Mouse (Mus musculus) limb, embryonic 14.5 days (tissue): ENCODE measurements around the gene Cpa3. TPM values are rescaled to one million over a fixed set of nuclear protein-coding genes. Genes with fewer than 3 reads are reported as not detected.

ENCODE experiments used
- ATAC-seq: fragments of 200-750 bp; cut with Nextera tagmentation; 2 replicates; pipeline ENCODE4 v1.8.0; 2017; ENCODE audit warnings: low read depth, moderate number of reproducible peaks, moderate TSS enrichment; ENCODE audit not compliant: low FRiP score
- DNase-seq: peaks from one replicate; pipeline ENCODE4 v3.0.0-alpha.2; 2015; ENCODE audit warnings: low spot score
- H3K27ac ChIP-seq: fragments of 300-500 bp; sonication (generic); replicated peaks from 2 replicates; pipeline ENCODE4 v1.5.1; 2014; ENCODE audit warnings: low read depth, mild to moderate bottlenecking, low read length, moderate library complexity, mixed read lengths
- H3K27me3 ChIP-seq: fragments of 300-500 bp; sonication (generic); 2 replicates; pipeline ENCODE4 v1.6.1; 2014; ENCODE audit warnings: low read length, mixed read lengths; ENCODE audit not compliant: control insufficient read depth, insufficient read depth
- H3K36me3 ChIP-seq: fragments of 300-500 bp; sonication (generic); 2 replicates; pipeline ENCODE4 v1.6.1; 2014; ENCODE audit warnings: mild to moderate bottlenecking, low read length, moderate library complexity, mixed read lengths; ENCODE audit not compliant: control insufficient read depth, insufficient read depth
- H3K4me1 ChIP-seq: fragments of 300-500 bp; sonication (generic); 2 replicates; pipeline ENCODE4 v1.6.1; 2014; ENCODE audit warnings: antibody characterized with exemption, low read length, mixed read lengths; ENCODE audit not compliant: control insufficient read depth, insufficient read depth
- H3K4me2 ChIP-seq: fragments of 300-500 bp; sonication (generic); replicated peaks from 2 replicates; pipeline ENCODE4 v1.6.1; 2014; ENCODE audit warnings: low read depth, mild to moderate bottlenecking, low read length, moderate library complexity; ENCODE audit not compliant: severe bottlenecking
- H3K4me3 ChIP-seq: fragments of 300-500 bp; sonication (generic); replicated peaks from 2 replicates; pipeline ENCODE4 v1.5.1; 2014; ENCODE audit warnings: low read length
- H3K9ac ChIP-seq: fragments of 300-500 bp; sonication (generic); 2 replicates; pipeline ENCODE4 v1.6.1; 2014; ENCODE audit warnings: mild to moderate bottlenecking, low read depth, low read length, moderate library complexity; ENCODE audit not compliant: severe bottlenecking
- H3K9me3 ChIP-seq: fragments of 300-500 bp; sonication (generic); 2 replicates; pipeline ENCODE4 v1.6.1; 2016; ENCODE audit warnings: low read length; ENCODE audit not compliant: control insufficient read depth
- POLR2A ChIP-seq: fragments of 200-500 bp; IDR thresholded peaks from 2 replicates; pipeline ENCODE4 v1.8.0; 2012; ENCODE audit warnings: inconsistent platforms, mild to moderate bottlenecking, moderate library complexity, borderline replicate concordance; ENCODE audit not compliant: insufficient read depth, insufficient read length; ENCODE audit errors: extremely low read depth
- WGBS: fragments of 180-500 bp; shearing (Covaris S2); extraction: QIAGEN DNeasy Blood & Tissue Kit; methylation state at CpG from one replicate; pipeline ENCODE4 v1.1.7; 2014; 5-methylcytosine and 5-hydroxymethylcytosine counted together
- polyA plus RNA-seq, 2 experiments: library from polyadenylated mRNA; depleted of rRNA in 1 of 2; stranded (reverse) in 1 of 2; unstranded in 1 of 2; fragments of >200 nt; fragmentation: Nextera tagmentation in 1 of 2; extraction: Ambion mirVana in 1 of 2; gene quantifications; 2 replicates each; pipeline versions ENCODE4 v1.2.1 to v1.2.3; 2012 to 2014

Gene Cpa3
- polyA plus RNA-seq (2012; rRNA removed): 69.3 and 82.2 TPM in 2 replicates
- 126 and 177 TPM in 2 replicates for polyA plus RNA-seq (2014; fragmentation: Nextera tagmentation; extraction: Ambion mirVana)

DNA sequence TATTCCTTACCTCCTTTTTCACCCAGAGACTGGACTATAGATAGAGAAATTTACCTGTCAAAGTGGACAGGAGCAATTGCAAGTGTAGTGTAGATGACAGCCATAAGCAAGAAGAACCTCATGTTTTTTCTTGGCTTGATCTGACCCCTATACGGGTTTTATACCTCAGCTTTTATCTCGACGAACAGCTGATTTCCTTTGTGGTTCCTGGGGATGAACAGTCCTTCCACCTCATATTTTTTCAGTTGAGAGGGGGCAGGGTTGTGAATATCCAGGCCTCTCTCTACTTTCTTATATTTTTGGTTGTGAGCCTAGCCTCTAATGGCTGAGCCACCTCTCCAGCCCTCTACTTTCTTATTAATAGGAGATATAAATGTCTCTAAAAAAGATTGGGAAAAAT lies at the start of gene Cpa3:
Gene Cpa3, minus strand, starts transcription at position 132 of the 400 bp plus-strand sequence.
- DNase-seq: no peak
- no peak within 1 kb of the TSS for H3K4me2 ChIP-seq
- WGBS: 83% methylated on average over 3 of the region's 3 CpGs

GRCm38 (mm10) chr3:20291370-20291769 lies 49.4 kb upstream of the Cpa3 start:
- Histone ChIP-seq H3K9me3 (no peaks in the 10 kb centered on the region), H3K4me3 (no peak overlapping the region), H3K4me1 (no peaks in the 10 kb centered on the region), H3K27me3 (no peaks in the 10 kb centered on the region), H3K36me3 (no peaks in the 10 kb centered on the region), H3K9ac (no peak overlapping the region), H3K27ac (no peak overlapping the region), H3K4me2 (no peak overlapping the region)
- DNase-seq: no peak
- ATAC-seq: no peak
- TF ChIP-seq POLR2A: no peak

More for the DNA sequence above, at the start of gene Cpa3:
- no peak within 1 kb of the TSS for H3K27ac ChIP-seq
- ATAC-seq: no peak
- no peak within 1 kb of the TSS for H3K9ac ChIP-seq
- no peaks in the 10 kb centered on the region for H3K9me3 ChIP-seq
- H3K4me3 ChIP-seq: no peak within 1 kb of the TSS
- no peaks in the 10 kb centered on the region for H3K36me3 ChIP-seq
- no peaks in the 10 kb centered on the region for H3K27me3 ChIP-seq
- TF ChIP-seq POLR2A: no peak
- no peaks in the 10 kb centered on the region for H3K4me1 ChIP-seq

- H3K36me3 ChIP-seq: no peaks in the 10 kb centered on the region
- no peak for TF ChIP-seq POLR2A
- no peaks in the 10 kb centered on the region for H3K27me3 ChIP-seq
- no peaks in the 10 kb centered on the region for H3K4me1 ChIP-seq
- no peak overlapping the region for H3K27ac ChIP-seq
- 89% methylated on average over 2 of the region's 2 CpGs for WGBS
- no peak for DNase-seq
- no peak overlapping the region for H3K9ac ChIP-seq
- no peak overlapping the region for H3K4me2 ChIP-seq
- no peak overlapping the region for H3K4me3 ChIP-seq
- no peak for ATAC-seq
- no peaks in the 10 kb centered on the region for H3K9me3 ChIP-seq
Observed at GRCm38 (mm10) chr3:20288761-20289160, 46.8 kb upstream of the Cpa3 start.

- ATAC-seq (no peak), DNase-seq (no peak)
- H3K4me2 ChIP-seq: no peak overlapping the region
- TF ChIP-seq POLR2A: no peak
- no peaks in the 10 kb centered on the region for H3K4me1 ChIP-seq
- no peak overlapping the region for H3K9ac ChIP-seq
- no peaks in the 10 kb centered on the region for H3K36me3 ChIP-seq
- 60% methylated on average over 1 of the region's 1 CpGs for WGBS
- H3K27me3 ChIP-seq: no peaks in the 10 kb centered on the region
- no peaks in the 10 kb centered on the region for H3K9me3 ChIP-seq
- no peak overlapping the region for H3K27ac ChIP-seq
- no peak overlapping the region for H3K4me3 ChIP-seq
Observed at GRCm38 (mm10) chr3:20281796-20282195, 39.8 kb upstream of the Cpa3 start.

DNA sequence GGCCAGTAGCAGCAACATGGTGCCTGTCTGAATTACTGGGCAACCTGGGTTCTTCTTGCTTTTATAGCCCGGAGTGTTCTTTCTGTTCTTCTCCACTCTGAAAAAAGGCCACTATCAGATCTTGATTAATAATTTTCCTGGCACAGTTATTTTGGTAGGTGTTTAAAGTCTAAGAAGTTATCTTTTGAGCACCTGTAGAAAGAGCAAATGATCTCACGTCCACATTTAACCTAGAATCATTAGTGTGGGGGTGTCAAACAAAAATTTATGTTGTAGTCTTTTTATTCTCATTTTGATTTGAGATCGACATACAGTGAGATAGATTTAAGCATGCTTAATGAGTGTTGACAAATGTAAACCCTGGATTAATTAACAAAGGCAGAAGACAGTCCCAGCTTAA lies 33.7 kb upstream of the Cpa3 start, which contains the start of gene Cpb1:
Gene Cpb1, minus strand, starts transcription at position 101 of the 400 bp plus-strand sequence.
- no peaks in the 10 kb centered on the region for H3K36me3 ChIP-seq
- H3K27ac ChIP-seq: no peak within 1 kb of the TSS
- H3K4me3 ChIP-seq: no peak within 1 kb of the TSS
- TF ChIP-seq POLR2A: no peak
- no peaks in the 10 kb centered on the region for H3K9me3 ChIP-seq
- WGBS: 84% methylated on average over 3 of the region's 3 CpGs
- DNase-seq (no peak), ATAC-seq (no peak)
- H3K9ac ChIP-seq: no peak within 1 kb of the TSS
- no peaks in the 10 kb centered on the region for H3K4me1 ChIP-seq
- no peaks in the 10 kb centered on the region for H3K27me3 ChIP-seq
- no peak within 1 kb of the TSS for H3K4me2 ChIP-seq
